Mouse (Mus musculus): ENCODE results near the gene Crct1. TPM values are rescaled to one million over a fixed set of nuclear protein-coding genes. Genes with fewer than 3 reads are reported as not detected.

The Crct1 gene
- polyA plus RNA-seq (2014; fragmentation: Nextera tagmentation; extraction: Ambion mirVana), result 0.64 and 0.67 TPM in 2 replicates

DNA sequence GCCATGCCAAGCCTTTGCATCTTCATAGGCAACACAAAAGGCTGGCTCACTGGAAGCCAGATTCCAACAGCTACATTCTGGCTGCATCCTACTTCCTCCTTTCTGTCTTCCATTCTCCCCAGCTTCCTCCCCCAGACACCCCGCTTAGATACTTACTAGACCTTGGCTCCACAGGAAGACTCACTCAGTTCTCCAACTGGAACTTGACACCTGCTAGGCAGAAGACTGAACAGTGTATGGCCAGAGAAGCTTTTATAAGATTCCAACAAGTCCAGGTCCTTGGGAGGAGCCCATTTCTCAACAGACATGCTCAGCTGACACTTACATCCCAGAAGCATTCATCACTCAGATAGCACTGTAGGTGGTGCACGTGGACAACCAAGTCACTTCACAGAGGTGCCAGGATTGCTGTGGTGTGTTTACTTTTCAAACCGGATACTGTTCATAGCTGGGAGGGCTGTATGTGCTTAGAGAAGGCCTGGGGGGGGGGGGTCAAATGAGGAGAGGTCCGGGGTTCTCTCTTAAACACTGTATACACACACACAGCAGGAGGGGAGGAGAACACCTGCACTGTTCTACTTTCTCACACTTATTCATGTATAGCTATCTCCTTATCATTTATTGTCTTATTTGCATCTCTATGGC lies at the start of gene Crct1:
TSS of gene Crct1 (minus strand) at position 228 of the 645 bp plus-strand sequence.
- peaks cover 3% of the 10 kb centered on the region; the same call in 1 of the 2 replicates for H3K4me1 ChIP-seq (ENCODE audit: control insufficient read depth, insufficient read depth, low read length)
- no peak within 1 kb of the TSS for H3K27ac ChIP-seq (ENCODE audit: low read depth, low read length)
- H3K4me2 ChIP-seq (replicated peaks; ENCODE audit: low read depth, low read length), result peak within 1 kb of the TSS; percentile 68
- H3K4me3 ChIP-seq (ENCODE audit: low read length), result peak within 1 kb of the TSS; percentile 40
- WGBS, result 39% methylated on average over 4 of the region's 4 CpGs
- peak; percentile 18; the same call in 1 of the 2 replicates for ATAC-seq (ENCODE audit: low FRiP score, low TSS enrichment)
- H3K27me3 ChIP-seq (ENCODE audit: control insufficient read depth, insufficient read depth, low read length), result no peaks in the 10 kb centered on the region
- H3K9me3 ChIP-seq (ENCODE audit: control insufficient read depth, low read length), result no peaks in the 10 kb centered on the region
- no peaks in the 10 kb centered on the region for H3K36me3 ChIP-seq (ENCODE audit: control insufficient read depth, insufficient read depth, low read length)
- peak within 1 kb of the TSS; percentile 38 for H3K9ac ChIP-seq (ENCODE audit: low read depth, low read length)

DNA sequence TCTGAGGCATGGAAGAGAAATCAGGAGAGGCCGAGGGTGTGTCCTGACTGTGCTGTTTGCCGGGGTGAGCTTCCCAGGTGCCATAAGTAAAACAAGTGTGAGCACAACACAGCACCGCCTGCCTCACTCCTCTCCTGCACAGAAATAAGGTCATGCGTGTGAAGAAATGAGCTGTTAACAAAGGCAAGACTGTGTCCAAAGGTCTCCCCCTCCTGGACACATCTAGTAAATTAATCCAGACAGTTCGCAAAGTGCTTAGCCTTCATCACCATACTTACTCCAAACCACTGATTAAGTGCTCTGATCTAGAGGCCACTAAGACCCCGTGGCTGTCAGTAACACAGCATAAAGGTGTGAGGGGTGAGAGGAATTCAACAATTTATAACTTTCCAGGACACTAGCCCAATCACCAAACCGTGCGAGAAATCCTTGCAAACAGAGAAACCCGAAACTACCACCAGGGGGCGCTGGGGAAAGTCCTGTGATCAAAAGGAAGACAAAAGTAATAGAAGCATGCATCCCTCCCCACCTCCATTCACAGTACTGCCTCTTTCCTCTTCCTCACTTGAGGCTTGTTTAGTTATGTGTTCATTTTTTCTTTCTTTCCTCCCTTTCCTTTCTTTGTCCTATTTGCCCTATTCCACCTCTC lies 37.5 kb upstream of the Crct1 start:
- Histone ChIP-seq H3K36me3 (ENCODE audit: control insufficient read depth, insufficient read depth, low read length) (no peaks in the 10 kb centered on the region), H3K4me3 (ENCODE audit: low read length) (no peak overlapping the region), H3K9me3 (ENCODE audit: control insufficient read depth, low read length) (no peaks in the 10 kb centered on the region), H3K4me1 (ENCODE audit: control insufficient read depth, insufficient read depth, low read length) (no peaks in the 10 kb centered on the region), H3K27me3 (ENCODE audit: control insufficient read depth, insufficient read depth, low read length) (no peaks in the 10 kb centered on the region), H3K9ac (ENCODE audit: low read depth, low read length) (no peak overlapping the region), H3K4me2 (replicated peaks; ENCODE audit: low read depth, low read length) (no peak overlapping the region), H3K27ac (ENCODE audit: low read depth, low read length) (no peak overlapping the region)
- no peak for ATAC-seq (ENCODE audit: low FRiP score, low TSS enrichment)
- WGBS, result 58% methylated on average over 10 of the region's 10 CpGs

DNA sequence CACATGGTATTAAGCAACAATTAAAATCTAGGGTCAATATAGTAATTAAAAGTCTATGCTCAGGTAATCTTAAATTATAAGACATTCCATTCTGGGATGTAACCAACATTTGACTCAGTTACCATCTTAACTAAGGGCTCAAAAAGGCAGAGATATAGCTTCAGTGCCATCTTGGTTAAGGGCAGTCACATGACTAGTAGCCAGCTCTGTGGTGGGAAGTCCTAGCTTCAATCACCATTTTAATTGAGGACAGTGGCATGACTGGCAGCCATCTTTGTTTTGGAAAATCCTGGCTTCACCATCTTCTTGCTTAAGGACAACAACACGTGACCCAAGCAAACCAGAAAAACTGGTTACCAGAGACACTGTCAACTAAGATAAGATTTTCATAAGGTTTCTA lies 34.7 kb upstream of the Crct1 start:
- Histone ChIP-seq H3K27ac (ENCODE audit: low read depth, low read length) (no peak overlapping the region), H3K4me2 (replicated peaks; ENCODE audit: low read depth, low read length) (no peak overlapping the region), H3K36me3 (ENCODE audit: control insufficient read depth, insufficient read depth, low read length) (no peaks in the 10 kb centered on the region), H3K4me3 (ENCODE audit: low read length) (no peak overlapping the region), H3K9ac (ENCODE audit: low read depth, low read length) (no peak overlapping the region), H3K9me3 (ENCODE audit: control insufficient read depth, low read length) (no peaks in the 10 kb centered on the region), H3K27me3 (ENCODE audit: control insufficient read depth, insufficient read depth, low read length) (no peaks in the 10 kb centered on the region), H3K4me1 (ENCODE audit: control insufficient read depth, insufficient read depth, low read length) (no peaks in the 10 kb centered on the region)
- ATAC-seq (ENCODE audit: low FRiP score, low TSS enrichment), result no peak
- 82% methylated on average over 1 of the region's 1 CpGs for WGBS

DNA sequence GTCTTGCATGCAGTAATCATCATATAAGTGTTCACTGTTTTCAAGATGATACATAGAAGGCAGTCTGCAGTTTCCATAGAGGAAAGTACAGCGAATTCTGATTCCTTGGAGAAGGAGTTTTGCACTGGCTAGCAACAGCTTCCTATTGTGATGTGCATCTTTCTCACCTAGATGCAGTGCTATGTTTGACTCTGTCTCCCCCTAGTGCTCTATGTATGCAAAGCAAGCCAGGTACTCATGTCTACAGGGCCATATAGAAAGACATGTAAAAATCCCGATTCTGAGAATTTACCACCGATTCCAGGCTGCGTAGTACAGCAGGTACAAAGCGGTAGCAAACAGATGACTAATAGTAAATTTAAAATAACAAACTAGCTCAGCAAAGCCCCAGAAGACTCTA lies 16.0 kb upstream of the Crct1 start:
- ATAC-seq (ENCODE audit: low FRiP score, low TSS enrichment), result peak; percentile 87
- Histone ChIP-seq H3K4me3 (ENCODE audit: low read length) (no peak overlapping the region), H3K9me3 (ENCODE audit: control insufficient read depth, low read length) (no peaks in the 10 kb centered on the region), H3K36me3 (ENCODE audit: control insufficient read depth, insufficient read depth, low read length) (no peaks in the 10 kb centered on the region), H3K9ac (ENCODE audit: low read depth, low read length) (no peak overlapping the region), H3K27ac (ENCODE audit: low read depth, low read length) (no peak overlapping the region), H3K27me3 (ENCODE audit: control insufficient read depth, insufficient read depth, low read length) (no peaks in the 10 kb centered on the region), H3K4me1 (ENCODE audit: control insufficient read depth, insufficient read depth, low read length) (no peaks in the 10 kb centered on the region), H3K4me2 (replicated peaks; ENCODE audit: low read depth, low read length) (no peak overlapping the region)
- WGBS, result 46% methylated on average over 5 of the region's 5 CpGs

DNA sequence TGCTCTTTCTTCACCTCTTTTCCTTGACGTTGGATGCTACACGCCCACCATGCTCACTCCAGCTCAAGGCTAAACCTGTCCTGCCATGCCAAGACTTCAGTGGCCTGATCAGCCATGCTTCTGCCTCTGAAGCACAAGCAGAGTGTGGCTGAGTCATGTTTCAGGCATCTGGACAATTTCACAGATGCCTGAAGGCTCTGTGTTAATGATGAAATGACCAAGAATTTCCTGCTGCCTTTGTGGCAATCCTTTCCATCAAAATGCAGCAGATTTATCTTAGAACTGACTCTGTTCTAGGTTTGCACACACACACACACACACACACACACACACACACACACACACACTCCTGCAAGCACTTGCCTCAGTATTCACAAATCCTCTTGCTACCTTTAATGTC lies 10.0 kb upstream of the Crct1 start:
- Histone ChIP-seq H3K27ac (ENCODE audit: low read depth, low read length) (no peak overlapping the region), H3K4me2 (replicated peaks; ENCODE audit: low read depth, low read length) (no peak overlapping the region), H3K4me1 (ENCODE audit: control insufficient read depth, insufficient read depth, low read length) (no peaks in the 10 kb centered on the region), H3K9me3 (ENCODE audit: control insufficient read depth, low read length) (no peaks in the 10 kb centered on the region), H3K36me3 (ENCODE audit: control insufficient read depth, insufficient read depth, low read length) (no peaks in the 10 kb centered on the region), H3K4me3 (ENCODE audit: low read length) (no peak overlapping the region), H3K27me3 (ENCODE audit: control insufficient read depth, insufficient read depth, low read length) (no peaks in the 10 kb centered on the region), H3K9ac (ENCODE audit: low read depth, low read length) (no peak overlapping the region)
- no peak for ATAC-seq (ENCODE audit: low FRiP score, low TSS enrichment)
- WGBS, result 81% methylated on average over 2 of the region's 2 CpGs

DNA sequence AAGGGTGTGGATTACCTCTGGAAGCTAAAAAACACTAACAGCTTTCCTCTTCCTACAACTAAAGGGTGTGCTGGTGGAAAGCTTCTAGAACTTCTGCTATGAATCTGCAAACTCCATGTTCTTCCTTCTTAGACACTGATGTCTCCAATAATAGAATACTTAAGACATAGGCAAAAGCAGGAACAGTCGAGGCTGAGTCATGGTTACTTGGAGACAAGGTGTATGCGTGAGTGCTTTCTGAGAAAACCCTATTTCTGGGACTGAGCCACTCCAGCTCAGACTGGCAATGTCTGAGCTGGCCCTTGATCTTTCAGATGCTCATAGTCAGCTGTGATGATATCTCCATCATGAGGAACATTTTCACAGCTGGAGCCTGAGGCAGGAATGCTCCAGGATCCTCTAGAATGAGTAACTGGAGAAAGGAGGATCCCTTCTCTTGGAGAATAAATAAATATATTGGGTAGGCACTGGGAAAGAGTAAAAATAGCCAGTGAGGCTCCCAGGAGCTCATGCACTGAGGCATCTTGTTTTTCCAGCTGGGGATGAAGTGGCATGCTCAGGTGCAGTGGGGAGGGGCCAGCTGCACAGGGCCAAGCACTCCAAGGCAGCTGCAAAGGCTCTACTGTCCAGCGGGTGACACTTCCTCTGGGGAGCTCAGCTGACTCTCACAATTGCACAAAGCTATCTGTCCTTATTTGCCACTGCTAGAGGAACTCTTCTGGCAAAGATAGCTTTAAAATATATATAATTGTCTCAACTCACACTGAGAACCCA lies 8.1 kb upstream of the Crct1 start:
- Histone ChIP-seq H3K4me2 (replicated peaks; ENCODE audit: low read depth, low read length) (no peak overlapping the region), H3K4me1 (ENCODE audit: control insufficient read depth, insufficient read depth, low read length) (no peaks in the 10 kb centered on the region), H3K9me3 (ENCODE audit: control insufficient read depth, low read length) (no peaks in the 10 kb centered on the region), H3K36me3 (ENCODE audit: control insufficient read depth, insufficient read depth, low read length) (no peaks in the 10 kb centered on the region), H3K27ac (ENCODE audit: low read depth, low read length) (no peak overlapping the region), H3K4me3 (ENCODE audit: low read length) (no peak overlapping the region), H3K27me3 (ENCODE audit: control insufficient read depth, insufficient read depth, low read length) (no peaks in the 10 kb centered on the region), H3K9ac (ENCODE audit: low read depth, low read length) (no peak overlapping the region)
- 77% methylated on average over 3 of the region's 3 CpGs for WGBS
- ATAC-seq (ENCODE audit: low FRiP score, low TSS enrichment), result peak; percentile 35; the same call in 1 of the 2 replicates

DNA sequence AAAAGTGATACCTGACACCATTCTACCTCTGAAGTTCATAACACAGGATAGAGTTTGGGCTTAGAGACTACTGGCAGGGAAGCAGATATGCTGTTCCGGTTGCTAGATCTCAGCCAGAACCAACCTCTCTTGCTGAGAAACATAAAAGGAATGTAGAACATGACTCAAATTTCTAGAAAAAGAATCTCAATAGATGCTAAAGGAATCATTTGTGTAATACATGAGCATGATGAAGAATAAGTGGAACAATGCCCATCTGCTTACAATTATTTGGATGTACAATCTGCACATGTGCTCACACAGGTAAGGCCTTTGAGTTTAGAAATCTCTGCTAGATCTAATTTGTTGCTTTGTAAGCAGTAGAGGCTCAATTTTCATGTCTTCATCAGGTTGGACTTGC lies 5.7 kb upstream of the Crct1 start:
- Histone ChIP-seq H3K4me1 (ENCODE audit: control insufficient read depth, insufficient read depth, low read length) (no peaks in the 10 kb centered on the region), H3K36me3 (ENCODE audit: control insufficient read depth, insufficient read depth, low read length) (no peaks in the 10 kb centered on the region), H3K27ac (ENCODE audit: low read depth, low read length) (no peak overlapping the region), H3K4me2 (replicated peaks; ENCODE audit: low read depth, low read length) (no peak overlapping the region), H3K9me3 (ENCODE audit: control insufficient read depth, low read length) (no peaks in the 10 kb centered on the region), H3K4me3 (ENCODE audit: low read length) (no peak overlapping the region), H3K9ac (ENCODE audit: low read depth, low read length) (no peak overlapping the region), H3K27me3 (ENCODE audit: control insufficient read depth, insufficient read depth, low read length) (no peaks in the 10 kb centered on the region)
- WGBS, result 92% methylated on average over 1 of the region's 1 CpGs
- no peak for ATAC-seq (ENCODE audit: low FRiP score, low TSS enrichment)

DNA sequence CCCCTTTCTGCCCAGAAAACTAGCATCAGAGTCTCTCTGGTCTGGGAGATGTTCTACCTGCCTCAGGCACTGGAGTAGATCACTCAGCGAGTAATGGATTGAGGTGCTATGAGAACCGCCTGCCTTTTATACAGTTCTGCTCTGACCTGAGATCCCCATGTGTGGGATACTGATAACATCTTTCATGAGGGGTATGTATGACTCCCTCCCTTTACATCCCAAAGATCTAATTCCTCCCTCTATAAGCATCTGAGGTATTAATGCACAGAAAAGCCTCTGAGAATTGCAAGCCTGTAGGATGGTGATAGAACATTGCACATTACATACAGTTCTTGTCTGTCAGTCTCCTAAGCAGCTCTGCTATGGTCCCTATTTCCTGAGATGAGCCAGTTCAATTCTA lies 3.5 kb upstream of the Crct1 start, which contains the start of gene Lce1m:
TSS of gene Lce1m (minus strand) at position 101 of the 400 bp plus-strand sequence.
- Histone ChIP-seq H3K9ac (ENCODE audit: low read depth, low read length) (no peak within 1 kb of the TSS), H3K9me3 (ENCODE audit: control insufficient read depth, low read length) (no peaks in the 10 kb centered on the region), H3K4me3 (ENCODE audit: low read length) (no peak within 1 kb of the TSS), H3K4me2 (replicated peaks; ENCODE audit: low read depth, low read length) (no peak within 1 kb of the TSS), H3K27me3 (ENCODE audit: control insufficient read depth, insufficient read depth, low read length) (no peaks in the 10 kb centered on the region), H3K36me3 (ENCODE audit: control insufficient read depth, insufficient read depth, low read length) (no peaks in the 10 kb centered on the region), H3K4me1 (ENCODE audit: control insufficient read depth, insufficient read depth, low read length) (peaks cover 3% of the 10 kb centered on the region; the same call in 1 of the 2 replicates), H3K27ac (ENCODE audit: low read depth, low read length) (no peak within 1 kb of the TSS)
- ATAC-seq (ENCODE audit: low FRiP score, low TSS enrichment), result no peak
- WGBS, result 92% methylated on average over 2 of the region's 2 CpGs
